Mouse (Mus musculus) myocyte (in vitro differentiated cells): ENCODE results near the gene Smug1. TPM values are rescaled to one million over a fixed set of nuclear protein-coding genes. Genes with fewer than 3 reads are reported as not detected.

Experiments used
- H3K27me3 ChIP-seq: one replicate; pipeline ENCODE4 v1.6.1; 2011; ENCODE audit not compliant: control insufficient read depth, insufficient read depth, insufficient read length
- H3K36me3 ChIP-seq: one replicate; pipeline ENCODE4 v1.6.1; 2011; ENCODE audit not compliant: control insufficient read depth, insufficient read depth
- H3K4me2 ChIP-seq: one replicate; pipeline ENCODE4 v1.6.1; 2011; ENCODE audit warnings: low read depth, control low read depth
- H3K4me3 ChIP-seq: one replicate; pipeline ENCODE4 v1.5.1; 2011; ENCODE audit warnings: mild to moderate bottlenecking, control low read depth, moderate library complexity
- H3K79me2 ChIP-seq: one replicate; pipeline ENCODE4 v1.6.1; 2011; ENCODE audit not compliant: control insufficient read depth, insufficient read depth
- H3ac ChIP-seq: one replicate; pipeline ENCODE4 v1.6.1; 2011; ENCODE audit not compliant: control insufficient read depth, insufficient read length
- CEBPB ChIP-seq: IDR thresholded peaks from 2 replicates; pipeline ENCODE4 v1.6.1; 2011; ENCODE audit warnings: mild to moderate bottlenecking, moderate library complexity; ENCODE audit not compliant: poor library complexity, insufficient read depth, severe bottlenecking
- E2F4 ChIP-seq: IDR thresholded peaks from one replicate; pipeline ENCODE4 v1.6.1; 2011; ENCODE audit warnings: mild to moderate bottlenecking, control low read depth, moderate library complexity; ENCODE audit not compliant: insufficient read depth
- MAX ChIP-seq: IDR thresholded peaks from one replicate; pipeline ENCODE4 v1.6.1; 2011; ENCODE audit warnings: low read depth, mild to moderate bottlenecking, control low read depth
- MYOD1 ChIP-seq, 3 experiments: IDR thresholded peaks; one replicate each; pipeline ENCODE4 v1.6.1; 2011; ENCODE audit warnings: control low read depth in 2 of 3, low read depth in 2 of 3, mild to moderate bottlenecking in 2 of 3, moderate library complexity in 1 of 3; ENCODE audit not compliant: insufficient read length in 2 of 3, control insufficient read depth in 1 of 3
- MYOG ChIP-seq, 3 experiments: IDR thresholded peaks; one replicate each; pipeline ENCODE4 v1.6.1; 2011; ENCODE audit warnings: control low read depth in 2 of 3, low read depth in 2 of 3, mild to moderate bottlenecking in 2 of 3; ENCODE audit not compliant: insufficient read length in 2 of 3, control insufficient read depth in 1 of 3, insufficient read depth in 1 of 3
- POLR2A ChIP-seq: IDR thresholded peaks from one replicate; pipeline ENCODE4 v1.6.1; 2011; ENCODE audit warnings: low read depth, mild to moderate bottlenecking, control low read depth, moderate library complexity; ENCODE audit not compliant: insufficient read length
- POLR2AphosphoS2 ChIP-seq: IDR thresholded peaks from one replicate; pipeline ENCODE4 v1.6.1; 2011; ENCODE audit warnings: low read depth, control low read depth; ENCODE audit not compliant: insufficient read length
- REST ChIP-seq: IDR thresholded peaks from one replicate; pipeline ENCODE4 v1.6.1; 2011; ENCODE audit warnings: mild to moderate bottlenecking, control low read depth, moderate library complexity; ENCODE audit not compliant: insufficient read depth, insufficient read length
- SRF ChIP-seq: IDR thresholded peaks from one replicate; pipeline ENCODE4 v1.6.1; 2011; ENCODE audit warnings: low read depth; ENCODE audit not compliant: control insufficient read depth, insufficient read length
- TCF12 ChIP-seq: IDR thresholded peaks from one replicate; pipeline ENCODE4 v1.6.1; 2011; ENCODE audit warnings: mild to moderate bottlenecking, control low read depth; ENCODE audit not compliant: poor library complexity, insufficient read depth, severe bottlenecking
- TCF3 ChIP-seq: IDR thresholded peaks from one replicate; pipeline ENCODE4 v1.6.1; 2011; ENCODE audit warnings: low read depth, control low read depth; ENCODE audit not compliant: insufficient read length
- USF1 ChIP-seq: IDR thresholded peaks from one replicate; pipeline ENCODE4 v1.6.1; 2011; ENCODE audit warnings: low read depth, mild to moderate bottlenecking, control low read depth, moderate library complexity
- polyA plus RNA-seq: library from polyadenylated mRNA; unstranded; fragments of >200 nt; fragmentation: generic; extraction: Trizol; gene quantifications from one replicate; pipeline ENCODE4 v1.2.1, GENCODE M21; 2012; ENCODE audit warnings: missing spikeins

The Smug1 gene
- polyA plus RNA-seq, 1 experiment, result 18.6 TPM

- Histone ChIP-seq H3K4me2 (peak overlapping the region; percentile 66), H3ac (no peak overlapping the region), H3K36me3 (peaks cover 16% of the 10 kb centered on the region), H3K27me3 (no peaks in the 10 kb centered on the region), H3K79me2 (no peaks in the 10 kb centered on the region), H3K4me3 (no peak overlapping the region)
- TF ChIP-seq MYOG (IDR thresholded peaks at IDR 0.05; ENCODE audit: control insufficient read depth in 1 of 3, insufficient read depth in 1 of 3, insufficient read length in 2 of 3, low read depth in 2 of 3) (no peak), TCF12 (no peak), TCF3 (no peak), POLR2AphosphoS2 (peak; percentile 83), MYOD1 (IDR thresholded peaks at IDR 0.05; ENCODE audit: control insufficient read depth in 1 of 3, insufficient read length in 2 of 3, low read depth in 2 of 3) (no peak), USF1 (no peak), SRF (no peak), CEBPB (no peak), REST (no peak), POLR2A (peak; percentile 74), E2F4 (no peak), MAX (no peak)
Observed at GRCm38 (mm10) chr15:103152371-103152770, 14.5 kb downstream of the Smug1 start.

DNA sequence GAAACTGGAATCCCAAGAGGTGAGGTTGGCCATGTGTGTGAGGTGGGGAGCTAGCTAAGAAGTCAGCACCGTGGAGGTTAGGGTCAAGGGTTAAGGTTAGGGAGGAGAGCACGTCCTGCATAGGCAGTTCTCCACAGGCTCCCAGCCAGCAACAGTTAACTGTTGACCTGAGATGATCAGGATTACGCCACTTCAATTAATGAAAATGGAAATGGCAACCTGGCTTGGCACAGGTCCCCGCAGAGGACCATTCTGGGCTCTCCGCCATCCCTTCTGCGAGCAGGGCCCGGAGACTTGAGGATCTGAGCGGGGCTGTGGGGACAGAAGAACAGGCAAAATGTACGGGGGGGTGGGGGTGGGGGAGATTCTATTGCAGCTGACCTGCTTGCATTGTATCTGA is 19.1 kb downstream of the Smug1 start:
- H3K27me3 ChIP-seq, result no peaks in the 10 kb centered on the region
- H3K4me2 ChIP-seq, result no peak overlapping the region
- H3ac ChIP-seq, result no peak overlapping the region
- H3K4me3 ChIP-seq, result no peak overlapping the region
- TF ChIP-seq MYOG (IDR thresholded peaks at IDR 0.05; ENCODE audit: control insufficient read depth in 1 of 3, insufficient read depth in 1 of 3, insufficient read length in 2 of 3, low read depth in 2 of 3), result no peak
- TF ChIP-seq POLR2A, result no peak
- no peak for TF ChIP-seq E2F4
- TF ChIP-seq CEBPB, result no peak
- no peak for TF ChIP-seq POLR2AphosphoS2
- TF ChIP-seq MYOD1 (IDR thresholded peaks at IDR 0.05; ENCODE audit: control insufficient read depth in 1 of 3, insufficient read length in 2 of 3, low read depth in 2 of 3), result no peak
- TF ChIP-seq SRF, result no peak
- no peak for TF ChIP-seq USF1
- no peak for TF ChIP-seq TCF12
- TF ChIP-seq TCF3, result no peak
- TF ChIP-seq REST, result no peak
- no peak for TF ChIP-seq MAX
- no peaks in the 10 kb centered on the region for H3K36me3 ChIP-seq
- H3K79me2 ChIP-seq, result no peaks in the 10 kb centered on the region

- peak overlapping the region; percentile 83 for H3K4me2 ChIP-seq
- H3ac ChIP-seq, result peak overlapping the region; percentile 44
- TF ChIP-seq POLR2AphosphoS2 (no peak), MAX (no peak), TCF3 (no peak), CEBPB (no peak), TCF12 (no peak), MYOG (IDR thresholded peaks at IDR 0.05; ENCODE audit: control insufficient read depth in 1 of 3, insufficient read depth in 1 of 3, insufficient read length in 2 of 3, low read depth in 2 of 3) (no peak), SRF (no peak), POLR2A (no peak)
- no peaks in the 10 kb centered on the region for H3K79me2 ChIP-seq
- H3K27me3 ChIP-seq, result no peaks in the 10 kb centered on the region
- no peaks in the 10 kb centered on the region for H3K36me3 ChIP-seq
- no peak overlapping the region for H3K4me3 ChIP-seq
Observed at GRCm38 (mm10) chr15:103147422-103147690, 19.5 kb downstream of the Smug1 start.

DNA sequence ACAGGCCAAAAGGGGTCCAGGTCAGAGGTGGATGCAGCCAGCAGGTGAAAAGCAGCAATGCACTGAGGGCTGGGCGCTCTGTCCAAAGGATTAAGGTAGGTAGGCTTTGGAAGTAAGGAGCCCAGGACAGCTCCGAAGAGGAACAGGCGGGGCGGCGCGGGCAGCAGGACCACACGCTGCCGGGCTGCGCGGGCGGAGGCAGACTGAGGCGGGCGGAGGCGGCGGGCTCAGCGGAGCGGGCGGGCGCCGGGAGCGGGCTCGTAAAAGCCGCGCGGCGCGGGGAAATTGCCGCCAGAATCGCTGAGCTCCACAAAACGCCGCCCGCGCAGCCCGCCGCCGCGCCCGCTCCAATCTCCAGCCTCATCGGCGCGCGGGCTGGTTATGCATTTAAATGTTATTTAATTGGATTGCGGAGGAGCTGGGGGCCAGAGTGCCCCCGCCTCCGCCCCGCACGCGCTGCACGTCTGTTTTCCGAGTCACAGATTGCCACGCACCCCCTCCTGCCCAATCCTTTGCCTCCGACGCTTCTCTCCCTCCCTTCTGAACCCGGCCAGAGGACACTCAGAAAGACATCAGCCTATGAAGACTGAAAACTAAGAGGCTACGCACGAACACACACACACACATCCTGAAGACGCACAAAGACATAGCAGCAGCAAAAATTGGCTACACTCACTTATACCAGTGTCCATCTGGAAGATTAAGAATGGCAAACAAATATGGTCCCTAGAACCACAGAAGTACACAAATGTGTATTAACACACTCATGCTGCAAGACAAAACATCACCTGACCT is 20.1 kb downstream of the Smug1 start:
- H3K36me3 ChIP-seq, result no peaks in the 10 kb centered on the region
- H3K27me3 ChIP-seq, result no peaks in the 10 kb centered on the region
- no peak overlapping the region for H3K4me3 ChIP-seq
- peak overlapping the region; percentile 44 for H3ac ChIP-seq
- TF ChIP-seq POLR2A (no peak), SRF (no peak), TCF12 (no peak), CEBPB (no peak), MYOD1 (IDR thresholded peaks at IDR 0.05; ENCODE audit: control insufficient read depth in 1 of 3, insufficient read length in 2 of 3, low read depth in 2 of 3) (peak in 1 of 3 experiments; percentile 16), MAX (no peak), TCF3 (no peak), MYOG (IDR thresholded peaks at IDR 0.05; ENCODE audit: control insufficient read depth in 1 of 3, insufficient read depth in 1 of 3, insufficient read length in 2 of 3, low read depth in 2 of 3) (peak in 1 of 3 experiments; percentile 7), E2F4 (peak; percentile 33), POLR2AphosphoS2 (no peak), REST (no peak), USF1 (no peak)
- peak overlapping the region; percentile 83 for H3K4me2 ChIP-seq
- no peaks in the 10 kb centered on the region for H3K79me2 ChIP-seq
